Mouse (Mus musculus) forebrain, postnatal 0 days (tissue): ENCODE results near the gene Pkd2. TPM values are rescaled to one million over a fixed set of nuclear protein-coding genes. Genes with fewer than 3 reads are reported as not detected.

Experiments used
- ATAC-seq: fragments of 200-750 bp; cut with Nextera tagmentation; 2 replicates; pipeline ENCODE4 v1.8.0; 2017; ENCODE audit warnings: mild to moderate bottlenecking, moderate library complexity
- DNase-seq: peaks from one replicate; pipeline ENCODE4 v3.0.0-alpha.2; 2015
- H3K27ac ChIP-seq: fragments of 300-500 bp; sonication (generic); 2 replicates; pipeline ENCODE4 v1.5.1; 2014; ENCODE audit warnings: low read depth, mild to moderate bottlenecking, antibody characterized with exemption, low read length, moderate library complexity, mixed read lengths
- H3K27me3 ChIP-seq: fragments of 300-500 bp; sonication (generic); 2 replicates; pipeline ENCODE4 v1.6.1; 2014; ENCODE audit warnings: mild to moderate bottlenecking, low read length, mixed read lengths; ENCODE audit not compliant: insufficient read depth
- H3K36me3 ChIP-seq: fragments of 300-500 bp; sonication (generic); 2 replicates; pipeline ENCODE4 v1.6.1; 2014; ENCODE audit warnings: mild to moderate bottlenecking, moderate library complexity; ENCODE audit not compliant: insufficient read depth
- H3K4me1 ChIP-seq: fragments of 300-500 bp; sonication (generic); 2 replicates; pipeline ENCODE4 v1.6.1; 2014; ENCODE audit warnings: antibody characterized with exemption; ENCODE audit not compliant: insufficient read depth
- H3K4me2 ChIP-seq: fragments of 300-500 bp; sonication (generic); 2 replicates; pipeline ENCODE4 v1.6.1; 2014; ENCODE audit warnings: low read depth, mild to moderate bottlenecking, moderate library complexity
- H3K4me3 ChIP-seq: fragments of 300-500 bp; sonication (generic); 2 replicates; pipeline ENCODE4 v1.5.1; 2014; ENCODE audit warnings: low read depth, low read length, mixed read lengths
- H3K9ac ChIP-seq: fragments of 300-500 bp; sonication (generic); 2 replicates; pipeline ENCODE4 v1.6.1; 2014; ENCODE audit warnings: mild to moderate bottlenecking
- H3K9me3 ChIP-seq: fragments of 300-500 bp; sonication (generic); 2 replicates; pipeline ENCODE4 v1.6.1; 2016; ENCODE audit warnings: low read length
- CTCF ChIP-seq: sonication (generic); IDR thresholded peaks from 2 replicates; pipeline ENCODE4 v1.5.1; 2016; ENCODE audit warnings: antibody characterized with exemption, control low read depth, low read depth
- whole genome bisulfite sequencing: fragments of 180-500 bp; shearing (Covaris S2); extraction: QIAGEN DNeasy Blood & Tissue Kit; methylation state at CpG from one replicate; pipeline ENCODE4 v1.1.7; 2014; 5-methylcytosine and 5-hydroxymethylcytosine counted together
- polyA plus RNA-seq: library from polyadenylated mRNA; unstranded; fragments of >200 nt; fragmentation: Nextera tagmentation; extraction: Ambion mirVana; gene quantifications from 2 replicates; pipeline ENCODE4 v1.2.1, GENCODE M21; 2015
- total RNA-seq: library from RNA; depleted of rRNA; stranded (reverse); fragments of >200 nt; gene quantifications from 2 replicates; pipeline ENCODE4 v1.2.3, GENCODE M21; 2014

Pkd2 gene
- total and polyA plus RNA-seq, 2 experiments from 2014 or later = 6.2 to 25.4 TPM

GRCm38 (mm10) chr5:104449491-104449890 is 9.8 kb upstream of the Pkd2 start:
- no peaks in the 10 kb centered on the region for H3K36me3 ChIP-seq
- H3K4me1 ChIP-seq = 0 out of 2 replicates have a peak, but pooled peaks cover 7% of the 10 kb centered on the region
- TF ChIP-seq CTCF = no peak
- H3K27me3 ChIP-seq = no peaks in the 10 kb centered on the region
- H3K9ac ChIP-seq = no peak overlapping the region
- ATAC-seq (no peak), DNase-seq (no peak)
- H3K9me3 ChIP-seq = no peaks in the 10 kb centered on the region
- H3K27ac ChIP-seq = no peak overlapping the region
- H3K4me2 ChIP-seq = no peak overlapping the region
- H3K4me3 ChIP-seq = no peak overlapping the region
- WGBS = 28% methylated on average over 3 of the region's 3 CpGs

GRCm38 (mm10) chr5:104453075-104453474 is 6.2 kb upstream of the Pkd2 start:
- Histone ChIP-seq H3K36me3 (no peaks in the 10 kb centered on the region), H3K9me3 (no peaks in the 10 kb centered on the region), H3K27me3 (no peaks in the 10 kb centered on the region), H3K9ac (no peak overlapping the region), H3K4me2 (no peak overlapping the region), H3K4me1 (0 out of 2 replicates have a peak, but pooled peaks cover 7% of the 10 kb centered on the region), H3K4me3 (no peak overlapping the region), H3K27ac (no peak overlapping the region)
- 37% methylated on average over 1 of the region's 1 CpGs for WGBS
- no peak for TF ChIP-seq CTCF
- DNase-seq (no peak), ATAC-seq (peak; percentile 50)

GRCm38 (mm10) chr5:104454564-104454963 is 4.7 kb upstream of the Pkd2 start:
- Histone ChIP-seq H3K27ac (no peak overlapping the region), H3K27me3 (no peaks in the 10 kb centered on the region), H3K4me3 (no peak overlapping the region), H3K36me3 (no peaks in the 10 kb centered on the region), H3K4me1 (peaks cover 16% of the 10 kb centered on the region; the same call in 1 of the 2 replicates), H3K9ac (no peak overlapping the region), H3K4me2 (no peak overlapping the region), H3K9me3 (no peaks in the 10 kb centered on the region)
- 86% methylated on average over 6 of the region's 6 CpGs for WGBS
- ATAC-seq (no peak), DNase-seq (no peak)
- TF ChIP-seq CTCF = no peak

GRCm38 (mm10) chr5:104459706-104460455 is 631 bp downstream of the Pkd2 start:
- no peaks in the 10 kb centered on the region for H3K36me3 ChIP-seq
- DNase-seq (peak; percentile 82), ATAC-seq (peak; percentile 78)
- TF ChIP-seq CTCF = 0 out of 2 replicates have a peak, but pooled peaks have one; percentile 8
- peak overlapping the region; percentile 97 for H3K27ac ChIP-seq
- WGBS = 2% methylated on average over 79 of the region's 82 CpGs
- H3K4me2 ChIP-seq = peak overlapping the region; percentile 90
- peaks cover 20% of the 10 kb centered on the region; the same call in 1 of the 2 replicates for H3K4me1 ChIP-seq
- H3K4me3 ChIP-seq = peak overlapping the region; percentile 78
- H3K9me3 ChIP-seq = no peaks in the 10 kb centered on the region
- H3K9ac ChIP-seq = peak overlapping the region; percentile 95
- H3K27me3 ChIP-seq = no peaks in the 10 kb centered on the region

GRCm38 (mm10) chr5:104460456-104460838 is 1.2 kb downstream of the Pkd2 start:
- ATAC-seq = no peak
- no peaks in the 10 kb centered on the region for H3K9me3 ChIP-seq

GRCm38 (mm10) chr5:104460856-104461255 is 1.6 kb downstream of the Pkd2 start:
- DNase-seq = no peak
- ATAC-seq = no peak

More at GRCm38 (mm10) chr5:104460456-104460838, 1.2 kb downstream of the Pkd2 start:
- peak overlapping the region; percentile 97 for H3K27ac ChIP-seq
- no peaks in the 10 kb centered on the region for H3K27me3 ChIP-seq
- WGBS = 21% methylated on average over 3 of the region's 3 CpGs
- peak overlapping the region; percentile 95 for H3K9ac ChIP-seq
- H3K4me1 ChIP-seq = peaks cover 20% of the 10 kb centered on the region; the same call in 1 of the 2 replicates
- no peak for TF ChIP-seq CTCF
- H3K4me2 ChIP-seq = peak overlapping the region; percentile 90
- H3K36me3 ChIP-seq = 0 out of 2 replicates have a peak, but pooled peaks cover 4% of the 10 kb centered on the region
- DNase-seq = no peak
- H3K4me3 ChIP-seq = peak overlapping the region; percentile 78

GRCm38 (mm10) chr5:104465279-104465678 is 6.0 kb downstream of the Pkd2 start:
- DNase-seq (no peak), ATAC-seq (no peak)
- no peak for TF ChIP-seq CTCF
- Histone ChIP-seq H3K27me3 (no peaks in the 10 kb centered on the region), H3K4me2 (no peak overlapping the region), H3K4me1 (0 out of 2 replicates have a peak, but pooled peaks cover 9% of the 10 kb centered on the region), H3K36me3 (peaks cover 17% of the 10 kb centered on the region), H3K9me3 (no peaks in the 10 kb centered on the region), H3K9ac (no peak overlapping the region), H3K4me3 (no peak overlapping the region), H3K27ac (no peak overlapping the region)
- 88% methylated on average over 8 of the region's 8 CpGs for WGBS

More at GRCm38 (mm10) chr5:104460856-104461255, 1.6 kb downstream of the Pkd2 start:
- no peak for TF ChIP-seq CTCF
- Histone ChIP-seq H3K27me3 (no peaks in the 10 kb centered on the region), H3K9me3 (no peaks in the 10 kb centered on the region), H3K4me2 (peak overlapping the region; percentile 90), H3K9ac (peak overlapping the region; percentile 35; the same call in 1 of the 2 replicates), H3K4me1 (peaks cover 20% of the 10 kb centered on the region; the same call in 1 of the 2 replicates), H3K27ac (no peak overlapping the region), H3K36me3 (0 out of 2 replicates have a peak, but pooled peaks cover 4% of the 10 kb centered on the region), H3K4me3 (peak overlapping the region; percentile 78)
- WGBS = 29% methylated on average over 6 of the region's 7 CpGs
